Mouse (Mus musculus): ENCODE measurements at regions not wholly inside any gene's neighbourhood (a gene's known extent, or its start where the extent isn't known, plus 50 kb on each side); places are given as distances from the start of the nearest gene placed in this dataset.

DNA sequence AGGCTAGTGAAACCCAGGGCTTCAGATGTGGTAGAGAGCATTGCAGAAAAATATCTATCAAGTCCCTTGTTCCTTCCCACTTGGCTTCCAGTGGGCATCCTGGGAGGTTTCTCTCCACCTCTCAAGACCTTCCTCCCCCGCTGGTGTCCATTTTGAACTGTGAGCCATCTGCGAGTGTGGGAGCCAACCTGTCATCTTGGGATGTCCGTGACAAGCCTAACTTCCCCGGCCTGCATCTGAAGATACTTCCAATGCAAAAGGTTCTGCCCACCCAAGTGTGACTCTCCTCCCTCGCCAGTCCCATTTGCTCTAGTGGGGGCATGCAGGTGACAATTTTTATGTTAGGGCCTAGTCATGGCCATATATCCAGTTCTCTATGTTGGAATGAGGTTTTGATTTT, 208.2 kb upstream of the Gm10131 start:
- no peak overlapping the region for H3K9ac ChIP-seq (ENCODE audit: control insufficient read depth, low read depth, low read length, poor library complexity, severe bottlenecking)
- H3K4me3 ChIP-seq (ENCODE audit: control insufficient read depth in 1 of 2, insufficient read depth in 1 of 2, low read depth in 2 of 2, low read length in 2 of 2) = no peak overlapping the region
- no peaks in the 10 kb centered on the region for H3K27me3 ChIP-seq (ENCODE audit: control insufficient read depth in 1 of 2, insufficient read depth in 2 of 2, low read length in 2 of 2)
- TF ChIP-seq ZKSCAN1 (IDR thresholded peaks at IDR 0.05; ENCODE audit: low read depth, low read length) (no peak), EP300 (IDR thresholded peaks at IDR 0.05; ENCODE audit: low read depth in 1 of 2, low read length in 2 of 2) (no peak), BHLHE40 (IDR thresholded peaks at IDR 0.05; ENCODE audit: borderline replicate concordance, low read depth, low read length) (no peak), CHD1 (IDR thresholded peaks at IDR 0.05; ENCODE audit: low read depth, low read length) (no peak), NELFE (IDR thresholded peaks at IDR 0.05; ENCODE audit: low read depth, low read length) (no peak), TAL1 (IDR thresholded peaks at IDR 0.05; ENCODE audit: low read length) (no peak), KAT2A (conservative IDR thresholded peaks at IDR 0.05; ENCODE audit: low read depth, low read length) (no peak), MYC (IDR thresholded peaks at IDR 0.05; ENCODE audit: low read depth, low read length) (no peak), SIN3A (IDR thresholded peaks at IDR 0.05; ENCODE audit: low read length) (no peak)
- no peak overlapping the region for H3K27ac ChIP-seq (ENCODE audit: control insufficient read depth, low read depth, low read length)
- no peaks in the 10 kb centered on the region for H3K79me2 ChIP-seq (ENCODE audit: control insufficient read depth, insufficient read depth, low read length, poor library complexity)
- H3K36me3 ChIP-seq (ENCODE audit: control insufficient read depth in 1 of 2, insufficient read depth in 2 of 2, low read length in 2 of 2) = no peaks in the 10 kb centered on the region
- no peaks in the 10 kb centered on the region for H3K9me3 ChIP-seq (replicated peaks; ENCODE audit: insufficient read depth, low read length)
- DNase-seq (ENCODE audit: low read depth, low spot score) = no peak
- H3K4me1 ChIP-seq (ENCODE audit: control insufficient read depth in 1 of 2, insufficient read depth in 2 of 2, low read length in 2 of 2) = no peaks in the 10 kb centered on the region

DNA sequence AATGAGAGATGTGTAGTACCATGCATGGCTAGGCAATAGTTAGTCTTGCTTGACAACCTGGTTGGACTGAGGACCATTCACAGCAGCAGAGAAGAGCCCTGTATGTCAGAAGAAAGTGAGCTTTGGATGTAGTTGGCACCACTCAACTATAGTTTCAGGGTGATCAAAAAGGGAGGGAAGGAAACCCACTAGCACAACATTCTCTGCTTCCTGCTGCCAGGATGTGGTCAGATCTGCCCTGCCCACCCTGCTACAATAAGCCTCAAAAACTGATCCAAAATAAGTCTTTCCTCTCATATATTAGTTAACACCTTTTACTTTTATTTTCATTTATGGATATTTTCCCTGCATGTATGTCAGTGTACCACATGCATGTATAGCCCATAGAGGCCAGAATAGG, 203.7 kb upstream of the Gm10131 start:
- Histone ChIP-seq H3K9me3 (replicated peaks; ENCODE audit: insufficient read depth, low read length) (no peaks in the 10 kb centered on the region), H3K79me2 (ENCODE audit: control insufficient read depth, insufficient read depth, low read length, poor library complexity) (no peaks in the 10 kb centered on the region), H3K4me1 (ENCODE audit: control insufficient read depth in 1 of 2, insufficient read depth in 2 of 2, low read length in 2 of 2) (no peaks in the 10 kb centered on the region), H3K36me3 (ENCODE audit: control insufficient read depth in 1 of 2, insufficient read depth in 2 of 2, low read length in 2 of 2) (no peaks in the 10 kb centered on the region), H3K27ac (ENCODE audit: control insufficient read depth, low read depth, low read length) (no peak overlapping the region), H3K4me3 (ENCODE audit: control insufficient read depth in 1 of 2, insufficient read depth in 1 of 2, low read depth in 2 of 2, low read length in 2 of 2) (no peak overlapping the region), H3K9ac (ENCODE audit: control insufficient read depth, low read depth, low read length, poor library complexity, severe bottlenecking) (no peak overlapping the region), H3K27me3 (ENCODE audit: control insufficient read depth in 1 of 2, insufficient read depth in 2 of 2, low read length in 2 of 2) (no peaks in the 10 kb centered on the region)
- DNase-seq (ENCODE audit: low read depth, low spot score) = no peak
- no peak for TF ChIP-seq USF1 (IDR thresholded peaks at IDR 0.05; ENCODE audit: low read depth, low read length)
- no peak for TF ChIP-seq NELFE (IDR thresholded peaks at IDR 0.05; ENCODE audit: low read depth, low read length)
- no peak for TF ChIP-seq RCOR1 (IDR thresholded peaks at IDR 0.05; ENCODE audit: low read depth, low read length)
- TF ChIP-seq JUND (IDR thresholded peaks at IDR 0.05; ENCODE audit: low read depth, low read length) = no peak
- TF ChIP-seq ZNF384 (IDR thresholded peaks at IDR 0.05; ENCODE audit: low read depth, low read length) = no peak
- TF ChIP-seq POLR2AphosphoS2 (IDR thresholded peaks at IDR 0.05; ENCODE audit: low read length) = no peak
- TF ChIP-seq RAD21 (IDR thresholded peaks at IDR 0.05; ENCODE audit: low read depth, low read length) = no peak

Data from MEL (cell line).